Mouse (Mus musculus): ENCODE measurements around the gene Sucla2. TPM values are rescaled to one million over a fixed set of nuclear protein-coding genes. Genes with fewer than 3 reads are reported as not detected.
A peak's percentile ranks its signal among the peaks of the same experiment; 100 is the strongest.

The Sucla2 gene
- polyA plus RNA-seq, 1 experiment = 91.0 TPM

- no peak overlapping the region for H3K27ac ChIP-seq (ENCODE audit: insufficient read depth, low read length)
- TF ChIP-seq POLR2A (IDR thresholded peaks at IDR 0.05; ENCODE audit: insufficient read depth, low read length) = no peak
- no peak for TF ChIP-seq CTCF (IDR thresholded peaks at IDR 0.05; ENCODE audit: low read depth, low read length)
- TF ChIP-seq EP300 (IDR thresholded peaks at IDR 0.05; ENCODE audit: insufficient read depth, low read depth, low read length) = no peak
- H3K36me3 ChIP-seq (ENCODE audit: control insufficient read depth, insufficient read depth, low read length, poor library complexity, severe bottlenecking) = no peaks in the 10 kb centered on the region
- H3K27me3 ChIP-seq (ENCODE audit: control insufficient read depth, insufficient read depth, low read length, poor library complexity, severe bottlenecking) = no peaks in the 10 kb centered on the region
- H3K4me3 ChIP-seq (ENCODE audit: low read depth, low read length) = no peak overlapping the region
- H3K9me3 ChIP-seq (replicated peaks; ENCODE audit: control insufficient read depth, insufficient read depth, low read length, poor library complexity, severe bottlenecking) = no peaks in the 10 kb centered on the region
- H3K9ac ChIP-seq (ENCODE audit: low read depth, poor library complexity, severe bottlenecking) = no peak overlapping the region
- no peaks in the 10 kb centered on the region for H3K4me1 ChIP-seq (ENCODE audit: control insufficient read depth, insufficient read depth, low read length)
Observed at GRCm38 (mm10) chr14:73632648-73633263, 107.6 kb downstream of the Sucla2 start.

- Histone ChIP-seq H3K4me3 (ENCODE audit: low read depth, low read length) (no peak overlapping the region), H3K27me3 (ENCODE audit: control insufficient read depth, insufficient read depth, low read length, poor library complexity, severe bottlenecking) (no peaks in the 10 kb centered on the region), H3K4me1 (ENCODE audit: control insufficient read depth, insufficient read depth, low read length) (no peaks in the 10 kb centered on the region), H3K9ac (ENCODE audit: low read depth, poor library complexity, severe bottlenecking) (no peak overlapping the region), H3K9me3 (replicated peaks; ENCODE audit: control insufficient read depth, insufficient read depth, low read length, poor library complexity, severe bottlenecking) (no peaks in the 10 kb centered on the region), H3K36me3 (ENCODE audit: control insufficient read depth, insufficient read depth, low read length, poor library complexity, severe bottlenecking) (no peaks in the 10 kb centered on the region), H3K27ac (ENCODE audit: insufficient read depth, low read length) (no peak overlapping the region)
- TF ChIP-seq EP300 (IDR thresholded peaks at IDR 0.05; ENCODE audit: insufficient read depth, low read depth, low read length) (no peak), POLR2A (IDR thresholded peaks at IDR 0.05; ENCODE audit: insufficient read depth, low read length) (no peak), CTCF (IDR thresholded peaks at IDR 0.05; ENCODE audit: low read depth, low read length) (no peak)
Observed at GRCm38 (mm10) chr14:73634356-73634755, 109.2 kb downstream of the Sucla2 start.

GRCm38 (mm10) chr14:73637460-73637859, 112.3 kb downstream of the Sucla2 start:
- no peak overlapping the region for H3K27ac ChIP-seq (ENCODE audit: insufficient read depth, low read length)
- no peaks in the 10 kb centered on the region for H3K36me3 ChIP-seq (ENCODE audit: control insufficient read depth, insufficient read depth, low read length, poor library complexity, severe bottlenecking)
- TF ChIP-seq EP300 (IDR thresholded peaks at IDR 0.05; ENCODE audit: insufficient read depth, low read depth, low read length) (no peak), POLR2A (IDR thresholded peaks at IDR 0.05; ENCODE audit: insufficient read depth, low read length) (no peak), CTCF (IDR thresholded peaks at IDR 0.05; ENCODE audit: low read depth, low read length) (peak; percentile 16)
- H3K9me3 ChIP-seq (replicated peaks; ENCODE audit: control insufficient read depth, insufficient read depth, low read length, poor library complexity, severe bottlenecking) = no peaks in the 10 kb centered on the region
- no peaks in the 10 kb centered on the region for H3K4me1 ChIP-seq (ENCODE audit: control insufficient read depth, insufficient read depth, low read length)
- H3K27me3 ChIP-seq (ENCODE audit: control insufficient read depth, insufficient read depth, low read length, poor library complexity, severe bottlenecking) = no peaks in the 10 kb centered on the region
- H3K4me3 ChIP-seq (ENCODE audit: low read depth, low read length) = no peak overlapping the region
- H3K9ac ChIP-seq (ENCODE audit: low read depth, poor library complexity, severe bottlenecking) = no peak overlapping the region

Other genes starting within 250 kb of the Sucla2 start
- gene Rb1, start 199.5 kb upstream of the Sucla2 start, polyA plus RNA-seq (2011; ENCODE audit: insufficient read depth, insufficient read length, low read depth, missing spikeins) = 47.2 and 51.3 TPM in 2 replicates
- gene Itm2b, start 140.0 kb upstream of the Sucla2 start, polyA plus RNA-seq (2011; ENCODE audit: insufficient read depth, insufficient read length, low read depth, missing spikeins) = 136 and 150 TPM in 2 replicates
- 63.0 and 64.0 TPM in 2 replicates for gene Med4, start 15.3 kb upstream of the Sucla2 start, polyA plus RNA-seq (2011; ENCODE audit: insufficient read depth, insufficient read length, low read depth, missing spikeins)
- gene Nudt15, start 22.9 kb downstream of the Sucla2 start, polyA plus RNA-seq (2011; ENCODE audit: insufficient read depth, insufficient read length, low read depth, missing spikeins) = 3.3 and 3.9 TPM in 2 replicates
- gene Gm21750, start 135.9 kb downstream of the Sucla2 start, polyA plus RNA-seq (2011; ENCODE audit: insufficient read depth, insufficient read length, low read depth, missing spikeins) = not detected in 2 replicates